ENCODE assay signal across 8 mouse cellular contexts in genomic region chr7:79649005-79649404, GRCm38 (mm10). TPM values are rescaled to one million over a fixed set of nuclear protein-coding genes. Genes with fewer than 3 reads are reported as not detected.
DNase-seq lines count a peak whose midpoint lies in the region; ATAC-seq lines count a peak whose summit lies in the region.
"Had no signal": no experiment of that assay in that cellular context is flagged by ENCODE, and none has a peak within 500 bp of the region (broad histone marks: within the 10 kb centered on the region; RNA-seq: fewer than 3 reads in every experiment).

No protein-coding gene starts in this region.

- H3K4me2 ChIP-seq in neural tube, embryonic 15.5 days: no peak overlapping the region
- H3K4me2 ChIP-seq in liver, embryonic 11.5 days: no peak overlapping the region
- H3K4me2 ChIP-seq: hindbrain, embryonic 15.5 days had no signal

- H3K4me1 ChIP-seq in neural tube, embryonic 15.5 days: no peaks in the 10 kb centered on the region
- no peaks in the 10 kb centered on the region for H3K4me1 ChIP-seq in liver, embryonic 11.5 days (replicated peaks; ENCODE audit: control insufficient read depth, insufficient read depth, low read length)
- H3K4me1 ChIP-seq: hindbrain, embryonic 15.5 days had no signal

- H3K36me3 ChIP-seq in neural tube, embryonic 15.5 days: no peaks in the 10 kb centered on the region
- H3K36me3 ChIP-seq in liver, embryonic 11.5 days (ENCODE audit: control insufficient read depth, insufficient read depth, low read length): no peaks in the 10 kb centered on the region
- H3K36me3 ChIP-seq: hindbrain, embryonic 15.5 days had no signal

- no peak overlapping the region for H3K9ac ChIP-seq in neural tube, embryonic 15.5 days (replicated peaks)
- H3K9ac ChIP-seq in liver, embryonic 11.5 days (ENCODE audit: low read depth, low read length): no peak overlapping the region
- H3K9ac ChIP-seq: hindbrain, embryonic 15.5 days had no signal

- H3K27me3 ChIP-seq in neural tube, embryonic 15.5 days (replicated peaks): no peaks in the 10 kb centered on the region
- 0 out of 2 replicates have a peak, but pooled peaks cover 2% of the 10 kb centered on the region for H3K27me3 ChIP-seq in liver, embryonic 11.5 days (replicated peaks; ENCODE audit: control insufficient read depth, insufficient read depth, low read length)
- H3K27me3 ChIP-seq: hindbrain, embryonic 15.5 days had no signal

- ATAC-seq in neural tube, embryonic 15.5 days (ENCODE audit: low FRiP score): no peak
- ATAC-seq in liver, embryonic 11.5 days (replicated peaks; ENCODE audit: low FRiP score): no peak

- no peaks in the 10 kb centered on the region for H3K9me3 ChIP-seq in neural tube, embryonic 15.5 days (replicated peaks)
- H3K9me3 ChIP-seq in liver, embryonic 11.5 days (ENCODE audit: control insufficient read depth, low read length): no peaks in the 10 kb centered on the region
- H3K9me3 ChIP-seq: hindbrain, embryonic 15.5 days had no signal

- no peak overlapping the region for H3K4me3 ChIP-seq in neural tube, embryonic 15.5 days (replicated peaks)
- H3K4me3 ChIP-seq in liver, embryonic 11.5 days (ENCODE audit: low read depth, low read length): no peak overlapping the region
- H3K4me3 ChIP-seq: hindbrain, embryonic 15.5 days had no signal

- peak; percentile 59 for DNase-seq in neural tube, embryonic 10.5 days (ENCODE audit: extremely low spot score, low spot score)
- DNase-seq in adrenal gland, adult (ENCODE audit: inconsistent age in 2 of 2, low spot score in 1 of 2): peak; percentile 45 to 82
- DNase-seq in cerebellum, postnatal 25 days: peak; percentile 54 to 73
- DNase-seq in kidney, adult 8-10 months: peak; percentile 18 to 71
- peak; percentile 40 for DNase-seq in liver, embryonic 11.5 days (ENCODE audit: low spot score)
- DNase-seq in right cerebral cortex, postnatal 10 days (ENCODE audit: low spot score in 2 of 2): peak; percentile 54 to 79

- H3K27ac ChIP-seq in neural tube, embryonic 15.5 days (replicated peaks): no peak overlapping the region
- no peak overlapping the region for H3K27ac ChIP-seq in liver, embryonic 11.5 days (ENCODE audit: low read depth, low read length)
- H3K27ac ChIP-seq: hindbrain, embryonic 15.5 days had no signal

- 5% methylated on average over 3 of the region's 3 CpGs for WGBS in neural tube, embryonic 15.5 days
- 5% methylated on average over 3 of the region's 3 CpGs for WGBS in liver, embryonic 11.5 days

RNA-seq across cellular contexts. Expression of gene Ticrr, which starts 11.0 kb away (rescaled TPM):
- polyA plus RNA-seq in neural tube, embryonic 15.5 days (2015; fragmentation: Nextera tagmentation; extraction: Ambion mirVana): 1.4 and 3.2 TPM in 2 replicates
- 16.2 and 17.2 TPM in 2 replicates for polyA plus RNA-seq in liver, embryonic 11.5 days (2014; fragmentation: Nextera tagmentation; extraction: Ambion mirVana)

RNA-seq across cellular contexts. Expression of gene Rhcg, which starts 31.5 kb away (rescaled TPM):
- polyA plus RNA-seq in neural tube, embryonic 15.5 days (2015; fragmentation: Nextera tagmentation; extraction: Ambion mirVana): 5.4 and 6.5 TPM in 2 replicates
- polyA plus RNA-seq in liver, embryonic 11.5 days (2014; fragmentation: Nextera tagmentation; extraction: Ambion mirVana): not detected in 2 replicates
